Mouse (Mus musculus): ENCODE measurements around the gene Art1. TPM values are rescaled to one million over a fixed set of nuclear protein-coding genes. Genes with fewer than 3 reads are reported as not detected.
A peak's percentile ranks its signal among the peaks of the same experiment; 100 is the strongest.

Art1 gene
- polyA plus RNA-seq, 1 experiment: not detected

GRCm38 (mm10) chr7:102108206-102108605 is 6.7 kb downstream of the Art1 start:
- Histone ChIP-seq H3K36me3 (ENCODE audit: control insufficient read depth, insufficient read depth, low read length) (no peaks in the 10 kb centered on the region), H3K4me1 (ENCODE audit: control insufficient read depth, insufficient read depth, insufficient read length, low read length) (no peaks in the 10 kb centered on the region), H3K27me3 (ENCODE audit: control insufficient read depth, insufficient read depth, low read length) (no peaks in the 10 kb centered on the region), H3K4me3 (ENCODE audit: low read depth, low read length) (no peak overlapping the region), H3K27ac (ENCODE audit: insufficient read depth, low read depth, low read length) (no peak overlapping the region)
- TF ChIP-seq POLR2A (IDR thresholded peaks at IDR 0.05; ENCODE audit: low read depth, low read length) (no peak), CTCF (IDR thresholded peaks at IDR 0.05; ENCODE audit: extremely low read depth, insufficient read length, insufficient replicate concordance, low read depth, low read length) (no peak)
- 75% methylated on average over 1 of the region's 1 CpGs for WGBS

DNA sequence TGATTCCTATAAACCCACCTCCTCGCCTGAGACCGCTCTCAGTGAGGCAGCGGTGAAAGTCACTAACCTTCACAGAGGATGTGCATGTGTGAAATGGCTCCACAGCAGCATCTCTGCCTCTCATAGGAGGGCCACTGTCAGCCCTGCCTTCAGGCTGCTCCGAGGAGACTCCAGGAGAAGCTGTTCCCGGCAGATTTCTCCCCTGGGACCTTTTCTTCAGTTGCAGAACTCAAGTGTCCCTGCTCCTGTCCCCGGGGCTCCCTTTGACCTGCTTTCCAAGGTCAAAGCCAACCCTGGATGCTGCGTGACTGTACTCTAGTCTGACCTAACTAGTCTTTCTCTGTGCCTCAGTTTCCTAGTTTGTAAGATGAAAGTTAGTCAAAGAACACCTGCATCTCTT is 7.6 kb downstream of the Art1 start, which contains the start of gene Art5:
Art5 (minus strand) TSS at position 319 of the 400 bp plus-strand sequence.
- Histone ChIP-seq H3K4me3 (ENCODE audit: low read depth, low read length) (no peak within 1 kb of the TSS), H3K4me1 (ENCODE audit: control insufficient read depth, insufficient read depth, insufficient read length, low read length) (no peaks in the 10 kb centered on the region), H3K27me3 (ENCODE audit: control insufficient read depth, insufficient read depth, low read length) (no peaks in the 10 kb centered on the region), H3K36me3 (ENCODE audit: control insufficient read depth, insufficient read depth, low read length) (no peaks in the 10 kb centered on the region), H3K27ac (ENCODE audit: insufficient read depth, low read depth, low read length) (no peak within 1 kb of the TSS)
- no peak for TF ChIP-seq POLR2A (IDR thresholded peaks at IDR 0.05; ENCODE audit: low read depth, low read length)
- no peak for TF ChIP-seq CTCF (IDR thresholded peaks at IDR 0.05; ENCODE audit: extremely low read depth, insufficient read length, insufficient replicate concordance, low read depth, low read length)
- 79% methylated on average over 7 of the region's 7 CpGs for WGBS

GRCm38 (mm10) chr7:102109746-102110145 is 8.2 kb downstream of the Art1 start:
- no peak for TF ChIP-seq CTCF (IDR thresholded peaks at IDR 0.05; ENCODE audit: extremely low read depth, insufficient read length, insufficient replicate concordance, low read depth, low read length)
- TF ChIP-seq POLR2A (IDR thresholded peaks at IDR 0.05; ENCODE audit: low read depth, low read length): no peak
- 83% methylated on average over 4 of the region's 4 CpGs for WGBS
- H3K27me3 ChIP-seq (ENCODE audit: control insufficient read depth, insufficient read depth, low read length): no peaks in the 10 kb centered on the region
- no peak overlapping the region for H3K4me3 ChIP-seq (ENCODE audit: low read depth, low read length)
- no peaks in the 10 kb centered on the region for H3K36me3 ChIP-seq (ENCODE audit: control insufficient read depth, insufficient read depth, low read length)
- no peak overlapping the region for H3K27ac ChIP-seq (ENCODE audit: insufficient read depth, low read depth, low read length)
- no peaks in the 10 kb centered on the region for H3K4me1 ChIP-seq (ENCODE audit: control insufficient read depth, insufficient read depth, insufficient read length, low read length)

DNA sequence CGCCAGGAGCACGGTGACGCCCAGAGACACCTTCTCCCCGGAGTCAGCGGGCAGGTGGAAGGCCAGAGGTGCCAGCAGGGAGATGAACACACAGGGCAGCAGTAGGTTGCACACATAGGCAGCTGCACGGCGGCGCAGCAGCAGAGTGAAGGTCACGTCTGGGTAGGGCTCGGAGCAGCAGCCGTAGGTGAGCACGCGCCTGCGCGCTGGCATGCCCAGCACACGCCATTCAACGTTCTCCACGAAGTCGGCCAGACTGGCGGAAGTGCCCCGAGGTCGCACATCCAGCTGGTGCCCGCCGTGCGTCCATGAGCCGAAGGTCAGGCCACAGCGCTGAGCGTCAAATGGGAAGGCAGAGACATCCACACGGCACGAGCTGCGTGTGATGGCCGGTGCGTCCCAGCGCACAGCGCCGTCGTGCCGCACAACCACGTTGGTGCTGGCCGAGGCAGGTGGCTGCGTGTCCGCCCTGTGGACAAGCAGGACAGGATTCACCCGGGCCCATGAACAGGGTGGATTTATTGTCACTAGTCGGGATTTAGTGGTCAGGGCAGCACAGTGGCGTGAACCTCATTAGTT is 11.7 kb downstream of the Art1 start:
- no peaks in the 10 kb centered on the region for H3K4me1 ChIP-seq (ENCODE audit: control insufficient read depth, insufficient read depth, insufficient read length, low read length)
- H3K36me3 ChIP-seq (ENCODE audit: control insufficient read depth, insufficient read depth, low read length): no peaks in the 10 kb centered on the region
- 67% methylated on average over 45 of the region's 45 CpGs for WGBS
- TF ChIP-seq CTCF (IDR thresholded peaks at IDR 0.05; ENCODE audit: extremely low read depth, insufficient read length, insufficient replicate concordance, low read depth, low read length) (no peak), POLR2A (IDR thresholded peaks at IDR 0.05; ENCODE audit: low read depth, low read length) (no peak)
- peak overlapping the region; percentile 41 for H3K4me3 ChIP-seq (ENCODE audit: low read depth, low read length)
- no peaks in the 10 kb centered on the region for H3K27me3 ChIP-seq (ENCODE audit: control insufficient read depth, insufficient read depth, low read length)
- no peak overlapping the region for H3K27ac ChIP-seq (ENCODE audit: insufficient read depth, low read depth, low read length)

- Histone ChIP-seq H3K27me3 (ENCODE audit: control insufficient read depth, insufficient read depth, low read length) (no peaks in the 10 kb centered on the region), H3K4me3 (ENCODE audit: low read depth, low read length) (no peak within 1 kb of the TSS), H3K27ac (ENCODE audit: insufficient read depth, low read depth, low read length) (no peak within 1 kb of the TSS), H3K36me3 (ENCODE audit: control insufficient read depth, insufficient read depth, low read length) (peaks cover 25% of the 10 kb centered on the region), H3K4me1 (ENCODE audit: control insufficient read depth, insufficient read depth, insufficient read length, low read length) (no peaks in the 10 kb centered on the region)
- no peak for TF ChIP-seq CTCF (IDR thresholded peaks at IDR 0.05; ENCODE audit: extremely low read depth, insufficient read length, insufficient replicate concordance, low read depth, low read length)
- no peak for TF ChIP-seq POLR2A (IDR thresholded peaks at IDR 0.05; ENCODE audit: low read depth, low read length)
- WGBS: 48% methylated on average over 7 of the region's 7 CpGs
These were observed 15.2 kb downstream of the Art1 start, which contains the start of gene Chrna10 for GRCm38 (mm10) chr7:102116579-102117331. Gene Chrna10, minus strand, starts transcription at chr7:102116828.

- no peaks in the 10 kb centered on the region for H3K4me1 ChIP-seq (ENCODE audit: control insufficient read depth, insufficient read depth, insufficient read length, low read length)
- H3K27me3 ChIP-seq (ENCODE audit: control insufficient read depth, insufficient read depth, low read length): no peaks in the 10 kb centered on the region
- peaks cover 31% of the 10 kb centered on the region for H3K36me3 ChIP-seq (ENCODE audit: control insufficient read depth, insufficient read depth, low read length)
- H3K4me3 ChIP-seq (ENCODE audit: low read depth, low read length): no peak overlapping the region
- TF ChIP-seq POLR2A (IDR thresholded peaks at IDR 0.05; ENCODE audit: low read depth, low read length) (no peak), CTCF (IDR thresholded peaks at IDR 0.05; ENCODE audit: extremely low read depth, insufficient read length, insufficient replicate concordance, low read depth, low read length) (no peak)
- whole genome bisulfite sequencing: 72% methylated on average over 6 of the region's 6 CpGs
- H3K27ac ChIP-seq (ENCODE audit: insufficient read depth, low read depth, low read length): no peak overlapping the region
These were observed 15.8 kb downstream of the Art1 start for GRCm38 (mm10) chr7:102117382-102117781.

DNA sequence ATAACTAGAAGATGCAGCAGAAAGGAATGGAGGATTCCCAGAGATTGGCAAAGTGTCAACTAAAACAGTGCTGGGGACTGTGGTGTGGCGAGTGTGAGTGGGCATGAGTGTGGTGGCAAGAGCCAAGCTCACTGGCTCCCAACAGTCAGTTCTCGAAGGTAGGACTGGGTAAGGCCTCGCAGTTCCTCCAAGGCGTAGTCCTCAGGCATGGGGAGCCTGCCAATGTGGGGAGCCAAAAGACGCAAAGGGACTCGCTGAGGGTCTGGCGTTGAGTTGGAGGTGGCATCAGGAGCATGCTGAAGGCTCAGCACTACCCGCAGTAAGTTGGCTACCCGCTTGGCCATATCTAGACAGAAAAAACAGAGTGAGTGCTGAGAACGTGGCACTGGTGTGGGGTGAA is 18.8 kb downstream of the Art1 start:
- TF ChIP-seq CTCF (IDR thresholded peaks at IDR 0.05; ENCODE audit: extremely low read depth, insufficient read length, insufficient replicate concordance, low read depth, low read length) (no peak), POLR2A (IDR thresholded peaks at IDR 0.05; ENCODE audit: low read depth, low read length) (no peak)
- 94% methylated on average over 10 of the region's 10 CpGs for WGBS
- Histone ChIP-seq H3K27me3 (ENCODE audit: control insufficient read depth, insufficient read depth, low read length) (no peaks in the 10 kb centered on the region), H3K27ac (ENCODE audit: insufficient read depth, low read depth, low read length) (no peak overlapping the region), H3K4me1 (ENCODE audit: control insufficient read depth, insufficient read depth, insufficient read length, low read length) (no peaks in the 10 kb centered on the region), H3K36me3 (ENCODE audit: control insufficient read depth, insufficient read depth, low read length) (peaks cover 59% of the 10 kb centered on the region), H3K4me3 (ENCODE audit: low read depth, low read length) (no peak overlapping the region)

All from small intestine, adult 2 months (tissue).